Mouse (Mus musculus): Measurements from ENCODE around the gene Slc38a8. TPM values are rescaled to one million over a fixed set of nuclear protein-coding genes. Genes with fewer than 3 reads are reported as not detected.

Gene Slc38a8
- total and polyA plus RNA-seq, 3 experiments, result not detected

DNA sequence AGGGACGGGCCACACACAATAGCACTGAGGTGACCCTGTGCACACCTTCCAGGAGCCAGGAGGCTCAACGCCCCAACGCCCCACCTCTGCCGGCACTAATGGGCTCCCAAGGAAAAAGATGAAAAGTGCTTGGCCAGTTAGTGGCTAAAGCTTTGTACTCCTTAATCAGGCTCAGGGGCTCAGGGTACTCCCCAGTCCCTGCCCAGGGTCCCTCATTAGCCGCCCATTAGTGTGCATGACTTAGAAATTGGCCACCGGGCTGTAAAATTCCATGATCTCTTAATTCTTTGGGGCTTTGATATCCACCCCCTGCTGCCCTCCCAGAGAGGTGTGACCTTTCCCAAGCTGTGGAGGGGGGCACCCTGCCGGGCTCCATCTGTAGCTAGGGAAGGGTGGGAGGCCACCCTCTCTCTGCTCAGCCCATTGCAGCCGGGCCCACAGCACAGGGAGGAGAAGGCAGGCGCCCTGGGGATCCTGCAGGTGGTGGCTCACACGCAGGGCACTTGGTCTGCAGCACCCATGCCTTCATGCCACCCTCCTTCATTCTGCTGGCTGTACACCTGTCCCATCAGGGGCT, 1.8 kb upstream of the Slc38a8 start:
- Histone ChIP-seq H3K9me3 (replicated peaks; ENCODE audit: insufficient read depth, low read length) (no peaks in the 10 kb centered on the region), H3K36me3 (ENCODE audit: control insufficient read depth in 1 of 2, insufficient read depth in 2 of 2, low read length in 2 of 2) (peaks cover 0 to 2% of the 10 kb centered on the region in 2 experiments; a peak in 2 of 4 replicates)
- DNase-seq (ENCODE audit: low read depth, low spot score), result no peak

DNA sequence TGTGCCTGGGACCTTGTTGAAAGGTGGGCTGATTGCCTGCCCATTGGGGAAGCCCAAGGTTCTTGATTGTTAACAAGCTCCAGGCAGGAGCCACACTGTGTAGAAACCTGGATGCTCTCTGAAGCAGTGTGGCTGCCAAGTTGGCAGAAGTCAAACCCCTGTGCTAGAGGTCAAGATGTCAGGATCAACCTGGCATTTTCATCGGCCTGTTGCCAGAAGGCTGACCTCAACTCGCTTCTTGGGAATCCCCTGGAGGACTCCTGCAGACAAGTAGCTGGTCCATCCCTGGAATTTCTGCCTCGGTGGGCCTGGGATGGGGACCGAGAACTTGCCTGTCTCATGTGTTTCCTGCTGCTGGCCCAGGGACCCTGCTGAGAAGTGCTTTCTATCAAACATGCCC, 613 bp upstream of the Slc38a8 start:
- TF ChIP-seq MYC (IDR thresholded peaks at IDR 0.05; ENCODE audit: low read depth, low read length) (no peak), RAD21 (IDR thresholded peaks at IDR 0.05; ENCODE audit: low read depth, low read length) (no peak), CHD2 (IDR thresholded peaks at IDR 0.05; ENCODE audit: low read length) (no peak), TAL1 (IDR thresholded peaks at IDR 0.05; ENCODE audit: low read length) (no peak), GATA1 (IDR thresholded peaks at IDR 0.05; ENCODE audit: low read depth, low read length) (no peak), CHD1 (IDR thresholded peaks at IDR 0.05; ENCODE audit: low read depth, low read length) (no peak), MAFK (IDR thresholded peaks at IDR 0.05; ENCODE audit: borderline replicate concordance, low read depth, low read length) (no peak), TCF12 (IDR thresholded peaks at IDR 0.05; ENCODE audit: low read depth, low read length) (no peak), MXI1 (IDR thresholded peaks at IDR 0.05; ENCODE audit: low read depth, low read length) (no peak), POLR2AphosphoS2 (IDR thresholded peaks at IDR 0.05; ENCODE audit: low read length) (no peak), ZC3H11A (IDR thresholded peaks at IDR 0.05; ENCODE audit: low read depth, low read length) (no peak), ZNF384 (IDR thresholded peaks at IDR 0.05; ENCODE audit: low read depth, low read length) (no peak), POLR2A (IDR thresholded peaks at IDR 0.05; ENCODE audit: control insufficient read depth in 1 of 2, insufficient read depth in 1 of 2, low read depth in 1 of 2, low read length in 2 of 2, poor library complexity in 1 of 2) (no peak), MEF2A (IDR thresholded peaks at IDR 0.05; ENCODE audit: extremely low read depth, insufficient replicate concordance, low read depth, low read length, poor library complexity, severe bottlenecking) (no peak), ZMIZ1 (IDR thresholded peaks at IDR 0.05; ENCODE audit: low read depth, low read length) (no peak), USF1 (IDR thresholded peaks at IDR 0.05; ENCODE audit: low read depth, low read length) (no peak), BHLHE40 (IDR thresholded peaks at IDR 0.05; ENCODE audit: borderline replicate concordance, low read depth, low read length) (no peak), ZKSCAN1 (IDR thresholded peaks at IDR 0.05; ENCODE audit: low read depth, low read length) (no peak), JUND (IDR thresholded peaks at IDR 0.05; ENCODE audit: low read depth, low read length) (no peak), EP300 (IDR thresholded peaks at IDR 0.05; ENCODE audit: low read depth in 1 of 2, low read length in 2 of 2) (no peak)
- H3K79me2 ChIP-seq (ENCODE audit: control insufficient read depth, insufficient read depth, low read length, poor library complexity), result no peaks in the 10 kb centered on the region
- H3K9ac ChIP-seq (ENCODE audit: control insufficient read depth, low read depth, low read length, poor library complexity, severe bottlenecking), result no peak overlapping the region
- no peaks in the 10 kb centered on the region for H3K27me3 ChIP-seq (ENCODE audit: control insufficient read depth in 1 of 2, insufficient read depth in 2 of 2, low read length in 2 of 2)
- H3K4me1 ChIP-seq (ENCODE audit: control insufficient read depth in 1 of 2, insufficient read depth in 2 of 2, low read length in 2 of 2), result peaks cover 0 to 7% of the 10 kb centered on the region in 2 experiments; a peak in 2 of 4 replicates
- H3K36me3 ChIP-seq (ENCODE audit: control insufficient read depth in 1 of 2, insufficient read depth in 2 of 2, low read length in 2 of 2), result no peaks in the 10 kb centered on the region
- no peak overlapping the region for H3K27ac ChIP-seq (ENCODE audit: control insufficient read depth, low read depth, low read length)
- no peak for DNase-seq (ENCODE audit: low read depth, low spot score)
- H3K9me3 ChIP-seq (replicated peaks; ENCODE audit: insufficient read depth, low read length), result no peaks in the 10 kb centered on the region
- H3K4me3 ChIP-seq (ENCODE audit: control insufficient read depth in 1 of 2, insufficient read depth in 1 of 2, low read depth in 2 of 2, low read length in 2 of 2), result no peak overlapping the region

More for the DNA sequence above, 1.8 kb upstream of the Slc38a8 start:
- H3K79me2 ChIP-seq (ENCODE audit: control insufficient read depth, insufficient read depth, low read length, poor library complexity), result no peaks in the 10 kb centered on the region
- H3K9ac ChIP-seq (ENCODE audit: control insufficient read depth, low read depth, low read length, poor library complexity, severe bottlenecking), result no peak overlapping the region
- peaks cover 0 to 7% of the 10 kb centered on the region in 2 experiments; a peak in 2 of 4 replicates for H3K4me1 ChIP-seq (ENCODE audit: control insufficient read depth in 1 of 2, insufficient read depth in 2 of 2, low read length in 2 of 2)
- H3K27me3 ChIP-seq (ENCODE audit: control insufficient read depth in 1 of 2, insufficient read depth in 2 of 2, low read length in 2 of 2), result no peaks in the 10 kb centered on the region
- TF ChIP-seq MAFK (IDR thresholded peaks at IDR 0.05; ENCODE audit: borderline replicate concordance, low read depth, low read length) (no peak), GATA1 (IDR thresholded peaks at IDR 0.05; ENCODE audit: low read depth, low read length) (no peak), GABPA (IDR thresholded peaks at IDR 0.05; ENCODE audit: low read depth, low read length) (no peak), POLR2A (IDR thresholded peaks at IDR 0.05; ENCODE audit: control insufficient read depth in 1 of 2, insufficient read depth in 1 of 2, low read depth in 1 of 2, low read length in 2 of 2, poor library complexity in 1 of 2) (no peak), USF1 (IDR thresholded peaks at IDR 0.05; ENCODE audit: low read depth, low read length) (no peak), SMC3 (IDR thresholded peaks at IDR 0.05; ENCODE audit: low read depth, low read length) (no peak), NRF1 (IDR thresholded peaks at IDR 0.05; ENCODE audit: insufficient read depth, low read depth, low read length, poor library complexity, severe bottlenecking) (no peak), UBTF (IDR thresholded peaks at IDR 0.05; ENCODE audit: borderline replicate concordance, insufficient read depth, low read depth, low read length) (no peak), MAZ (IDR thresholded peaks at IDR 0.05; ENCODE audit: low read depth, low read length) (no peak), TBP (IDR thresholded peaks at IDR 0.05; ENCODE audit: low read depth, low read length) (no peak), MXI1 (IDR thresholded peaks at IDR 0.05; ENCODE audit: low read depth, low read length) (no peak), JUND (IDR thresholded peaks at IDR 0.05; ENCODE audit: low read depth, low read length) (no peak), ELF1 (IDR thresholded peaks at IDR 0.05; ENCODE audit: low read depth, low read length) (no peak), MYC (IDR thresholded peaks at IDR 0.05; ENCODE audit: low read depth, low read length) (no peak)
- H3K27ac ChIP-seq (ENCODE audit: control insufficient read depth, low read depth, low read length), result no peak overlapping the region
- no peak overlapping the region for H3K4me3 ChIP-seq (ENCODE audit: control insufficient read depth in 1 of 2, insufficient read depth in 1 of 2, low read depth in 2 of 2, low read length in 2 of 2)
